Mouse (Mus musculus): ENCODE measurements around the gene Heyl. TPM values are rescaled to one million over a fixed set of nuclear protein-coding genes. Genes with fewer than 3 reads are reported as not detected.
A peak's percentile ranks its signal among the peaks of the same experiment; 100 is the strongest.
"Not testable (repeated sequence)": the region's sequence is repeated elsewhere in the genome, so short reads cannot be mapped to it uniquely, and the experiment has no call there.

Heyl gene
- polyA plus RNA-seq, 1 experiment from 2014 or later, result 34.9 TPM

DNA sequence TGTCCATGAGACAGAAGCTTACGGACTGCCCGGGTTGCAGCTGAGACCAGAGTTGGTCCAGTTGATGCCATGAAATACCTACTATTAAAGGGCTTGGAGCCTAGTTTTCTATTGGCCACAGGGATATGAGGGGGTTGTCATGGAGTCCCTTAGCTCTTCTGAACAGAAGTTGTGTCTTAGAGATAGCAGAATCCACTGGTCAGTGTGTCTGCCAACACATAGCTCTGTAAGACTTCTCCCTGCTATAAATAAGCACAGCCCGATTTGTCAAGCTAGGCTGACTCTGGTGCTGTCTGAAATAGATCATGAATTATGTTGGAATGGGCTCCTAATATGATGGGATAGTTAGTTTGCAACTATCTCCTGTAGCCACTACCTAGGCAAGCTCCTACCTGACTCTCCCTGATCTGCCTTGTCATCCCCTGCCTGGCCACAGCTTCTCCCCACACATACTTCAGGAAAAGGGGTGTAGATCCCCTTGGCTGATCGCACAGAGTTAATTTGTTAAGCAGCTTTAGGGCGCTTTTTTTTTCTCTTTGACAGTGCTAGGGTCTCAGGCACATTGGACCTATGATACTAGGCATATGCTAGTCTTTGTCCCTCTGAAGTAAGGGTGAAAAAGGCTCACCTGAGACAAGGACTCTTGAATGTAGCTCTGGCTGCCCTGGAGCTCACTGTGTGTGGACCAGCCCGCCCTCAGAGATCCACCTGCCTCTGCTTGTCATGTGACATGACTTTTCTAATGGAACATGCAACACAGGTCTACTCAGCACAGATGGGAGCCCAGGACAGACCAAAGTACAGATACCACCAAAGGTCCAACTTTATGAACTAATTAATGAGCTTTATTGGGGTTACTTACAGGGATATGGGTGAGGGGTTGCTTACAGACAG is 51.6 kb downstream of the Heyl start:
- Histone ChIP-seq H3K4me3 (ENCODE audit: low read depth, low read length) (peak overlapping the region; percentile 59), H3K27me3 (ENCODE audit: insufficient read depth, low read length) (no peaks in the 10 kb centered on the region), H3K4me1 (ENCODE audit: insufficient read depth) (peaks cover 9% of the 10 kb centered on the region), H3K9me3 (ENCODE audit: low read depth, low read length) (no peaks in the 10 kb centered on the region), H3K36me3 (ENCODE audit: insufficient read depth) (peaks cover 50% of the 10 kb centered on the region), H3K4me2 (peak overlapping the region; percentile 96), H3K9ac (peak overlapping the region; percentile 65), H3K27ac (ENCODE audit: low read depth) (0 out of 2 replicates have a peak overlapping the region, but pooled peaks have one; percentile 38)
- 64% methylated on average over 6 of the region's 6 CpGs for WGBS
- ATAC-seq (ENCODE audit: insufficient read depth) (no peak), DNase-seq (no peak)
- no peak for TF ChIP-seq CTCF (IDR thresholded peaks at IDR 0.05; ENCODE audit: low read depth)

DNA sequence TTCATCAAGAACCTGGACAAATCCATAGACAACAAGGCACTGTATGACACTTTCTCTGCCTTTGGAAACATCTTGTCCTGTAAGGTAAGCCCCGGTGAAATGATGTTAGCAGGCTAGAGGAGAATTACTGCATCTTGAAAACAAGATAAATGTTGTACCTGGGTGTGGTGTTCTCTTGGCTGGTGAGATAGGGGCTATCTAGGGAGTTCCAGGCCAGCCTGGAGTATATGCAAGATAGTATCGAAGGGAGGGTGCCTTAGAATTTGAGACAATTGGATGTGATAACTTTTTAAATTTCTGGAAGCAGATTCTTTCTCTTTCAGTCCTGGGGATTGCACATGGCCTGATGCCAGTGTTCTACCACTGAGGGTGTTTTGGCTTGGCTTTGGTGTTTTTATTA is 53.4 kb downstream of the Heyl start:
- Histone ChIP-seq H3K36me3 (ENCODE audit: insufficient read depth) (peaks cover 67% of the 10 kb centered on the region), H3K27me3 (ENCODE audit: insufficient read depth, low read length) (no peaks in the 10 kb centered on the region), H3K27ac (ENCODE audit: low read depth) (no peak overlapping the region), H3K4me3 (ENCODE audit: low read depth, low read length) (no peak overlapping the region), H3K4me1 (ENCODE audit: insufficient read depth) (peaks cover 9% of the 10 kb centered on the region), H3K9me3 (ENCODE audit: low read depth, low read length) (no peaks in the 10 kb centered on the region), H3K9ac (no peak overlapping the region), H3K4me2 (peak overlapping the region; percentile 96; the same call in 1 of the 2 replicates)
- no peak for DNase-seq
- WGBS, result 91% methylated on average over 2 of the region's 2 CpGs
- no peak for ATAC-seq (ENCODE audit: insufficient read depth)
- TF ChIP-seq CTCF (IDR thresholded peaks at IDR 0.05; ENCODE audit: low read depth), result no peak

DNA sequence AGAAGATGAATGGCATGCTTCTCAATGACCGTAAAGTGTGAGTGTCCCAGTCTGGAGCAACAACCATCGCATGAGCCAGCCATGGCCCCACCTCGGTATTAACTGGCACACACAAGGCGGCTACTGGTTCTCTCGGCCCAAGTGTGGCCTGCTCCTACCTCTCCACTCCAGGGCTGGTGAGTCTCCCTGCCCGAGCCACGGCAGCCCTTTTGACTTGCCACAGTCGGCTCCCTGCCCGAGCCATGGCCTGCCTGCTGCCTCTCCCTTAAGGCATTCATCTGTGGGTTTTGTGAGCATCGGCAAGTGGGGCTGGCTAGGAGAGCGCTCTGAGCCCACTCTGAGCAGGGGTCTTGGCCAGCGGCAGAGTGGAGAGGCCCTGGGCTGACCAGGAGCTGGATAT is 55.7 kb downstream of the Heyl start:
- Histone ChIP-seq H3K27ac (ENCODE audit: low read depth) (no peak overlapping the region), H3K4me1 (ENCODE audit: insufficient read depth) (peaks cover 9% of the 10 kb centered on the region), H3K36me3 (ENCODE audit: insufficient read depth) (peaks cover 90% of the 10 kb centered on the region), H3K9me3 (ENCODE audit: low read depth, low read length) (no peaks in the 10 kb centered on the region), H3K9ac (no peak overlapping the region), H3K27me3 (ENCODE audit: insufficient read depth, low read length) (no peaks in the 10 kb centered on the region), H3K4me2 (no peak overlapping the region), H3K4me3 (ENCODE audit: low read depth, low read length) (no peak overlapping the region)
- DNase-seq (no peak), ATAC-seq (ENCODE audit: insufficient read depth) (no peak)
- WGBS, result 88% methylated on average over 12 of the region's 12 CpGs
- TF ChIP-seq CTCF (IDR thresholded peaks at IDR 0.05; ENCODE audit: low read depth), result no peak

DNA sequence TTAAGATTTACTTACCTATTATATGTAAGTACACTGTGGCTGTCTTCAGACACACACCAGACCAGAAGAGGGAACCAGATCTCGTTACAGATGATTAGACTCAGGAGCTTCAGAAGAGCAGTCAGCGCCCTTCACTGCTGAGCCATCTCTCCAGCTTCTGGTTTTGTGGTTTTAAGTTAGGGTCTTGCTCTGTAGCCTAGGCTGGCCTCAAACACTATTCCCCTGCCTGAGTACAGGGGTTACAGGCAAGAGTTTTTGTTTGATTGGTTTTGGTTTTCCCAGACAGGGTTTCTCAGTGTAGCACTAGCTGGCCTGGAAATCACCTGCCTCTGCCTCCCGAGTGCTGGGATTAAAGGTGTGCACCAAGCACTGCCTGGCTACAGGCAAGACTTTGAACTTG is 59.0 kb downstream of the Heyl start:
- H3K27ac ChIP-seq (ENCODE audit: low read depth), result no peak overlapping the region
- ATAC-seq (ENCODE audit: insufficient read depth), result no peak
- H3K4me3 ChIP-seq (ENCODE audit: low read depth, low read length), result no peak overlapping the region
- H3K4me1 ChIP-seq (ENCODE audit: insufficient read depth), result no peaks in the 10 kb centered on the region
- no peak for TF ChIP-seq CTCF (IDR thresholded peaks at IDR 0.05; ENCODE audit: low read depth)
- peaks cover 99% of the 10 kb centered on the region for H3K36me3 ChIP-seq (ENCODE audit: insufficient read depth)
- H3K27me3 ChIP-seq (ENCODE audit: insufficient read depth, low read length), result no peaks in the 10 kb centered on the region
- no peak overlapping the region for H3K4me2 ChIP-seq
- 81% methylated on average over 3 of the region's 3 CpGs for WGBS
- no peak overlapping the region for H3K9ac ChIP-seq
- H3K9me3 ChIP-seq (ENCODE audit: low read depth, low read length), result no peaks in the 10 kb centered on the region
- no peak for DNase-seq

DNA sequence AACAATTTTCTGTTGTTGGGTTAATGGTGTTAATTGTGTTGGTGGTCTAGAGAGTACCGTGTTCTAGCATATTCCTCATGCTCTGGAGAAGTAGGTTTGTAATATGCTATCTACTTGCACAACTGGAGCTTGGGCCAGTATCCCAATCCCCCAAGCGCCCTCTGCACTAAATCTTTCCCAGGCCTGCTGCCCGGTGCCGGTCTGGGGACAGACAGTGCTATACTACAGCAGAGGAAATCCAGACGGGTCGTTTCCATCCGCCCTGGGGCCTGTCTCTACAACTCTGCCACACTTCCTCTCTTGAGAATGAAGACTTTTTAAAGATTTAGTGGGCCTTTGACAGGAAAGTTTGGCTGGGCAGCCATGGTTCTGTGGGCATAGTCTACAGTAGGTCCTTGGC is 59.6 kb downstream of the Heyl start:
- no peak for DNase-seq
- WGBS, result 89% methylated on average over 7 of the region's 7 CpGs

DNA sequence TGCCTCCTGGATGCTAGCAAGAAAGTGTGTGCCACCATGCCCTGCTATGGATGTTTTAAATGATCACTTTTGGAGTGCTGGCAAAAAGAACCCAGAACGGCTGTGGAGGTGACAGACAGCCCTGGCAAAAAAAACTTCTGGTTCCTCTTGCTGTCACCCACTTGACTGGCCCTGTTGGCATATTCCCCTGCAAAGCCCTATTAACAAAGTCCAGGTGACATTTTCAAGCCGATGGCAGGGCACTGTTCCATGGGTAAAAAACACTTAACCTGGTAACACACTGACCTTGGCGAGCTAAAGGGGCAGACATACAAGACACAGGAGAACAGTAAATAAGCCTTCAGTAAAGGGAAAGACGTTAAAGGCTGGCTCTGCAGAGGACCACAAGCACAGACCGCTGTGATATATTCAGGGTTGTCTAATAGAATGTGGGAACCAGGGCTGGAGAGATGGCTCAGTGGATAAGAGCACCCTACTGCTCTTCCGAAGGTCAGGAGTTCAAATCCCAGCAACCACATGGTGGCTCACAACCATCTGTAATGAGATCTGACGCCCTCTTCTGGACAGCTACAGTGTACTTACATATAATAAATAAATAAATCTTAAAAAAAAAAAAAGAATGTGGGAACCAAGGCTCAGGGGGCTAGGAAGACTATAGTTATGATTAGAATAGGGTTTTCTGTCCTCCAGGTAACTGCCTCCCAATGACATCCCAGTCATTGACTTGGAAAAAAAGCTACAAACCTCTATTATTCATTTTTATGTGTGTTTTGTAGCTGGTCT is 60.5 kb downstream of the Heyl start:
- DNase-seq, result no peak

More for the DNA sequence above, 59.6 kb downstream of the Heyl start:
- H3K27me3 ChIP-seq (ENCODE audit: insufficient read depth, low read length), result no peaks in the 10 kb centered on the region
- H3K4me3 ChIP-seq (ENCODE audit: low read depth, low read length), result no peak overlapping the region
- H3K4me2 ChIP-seq, result no peak overlapping the region
- no peak for ATAC-seq (ENCODE audit: insufficient read depth)
- no peaks in the 10 kb centered on the region for H3K9me3 ChIP-seq (ENCODE audit: low read depth, low read length)
- TF ChIP-seq CTCF (IDR thresholded peaks at IDR 0.05; ENCODE audit: low read depth), result no peak
- H3K4me1 ChIP-seq (ENCODE audit: insufficient read depth), result no peaks in the 10 kb centered on the region
- no peak overlapping the region for H3K9ac ChIP-seq
- H3K36me3 ChIP-seq (ENCODE audit: insufficient read depth), result peaks cover 98% of the 10 kb centered on the region
- H3K27ac ChIP-seq (ENCODE audit: low read depth), result no peak overlapping the region

DNA sequence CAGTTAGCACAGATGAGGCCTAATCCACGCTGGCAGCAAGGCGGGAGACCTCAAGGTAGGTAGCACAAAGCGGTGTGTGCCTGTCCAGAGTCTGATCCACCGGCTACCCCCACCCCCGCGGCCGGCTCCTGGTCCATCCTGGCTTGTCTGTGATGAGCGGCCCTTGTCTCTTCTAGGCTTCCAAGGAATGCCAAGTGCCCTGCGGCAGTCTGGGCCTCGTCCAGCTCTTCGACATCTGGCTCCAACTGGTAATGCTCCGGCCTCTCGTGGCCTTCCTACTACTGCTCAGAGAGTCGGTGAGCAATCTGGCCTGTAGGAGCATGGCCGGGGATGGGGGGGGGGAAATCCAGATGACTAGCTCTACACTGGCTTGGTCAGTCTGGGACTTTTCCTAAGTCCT is 61.7 kb downstream of the Heyl start:
- not testable (repeated sequence) for H3K9ac ChIP-seq; H3K4me2 ChIP-seq; H3K4me3 ChIP-seq (ENCODE audit: low read depth, low read length); DNase-seq; H3K9me3 ChIP-seq (ENCODE audit: low read depth, low read length); H3K27ac ChIP-seq (ENCODE audit: low read depth); H3K27me3 ChIP-seq (ENCODE audit: insufficient read depth, low read length); ATAC-seq (ENCODE audit: insufficient read depth); H3K4me1 ChIP-seq (ENCODE audit: insufficient read depth)
- WGBS, result 85% methylated on average over 15 of the region's 15 CpGs
- peaks cover 95% of the 10 kb centered on the region for H3K36me3 ChIP-seq (ENCODE audit: insufficient read depth)

More for the DNA sequence above, 60.5 kb downstream of the Heyl start:
- TF ChIP-seq CTCF (IDR thresholded peaks at IDR 0.05; ENCODE audit: low read depth), result no peak
- Histone ChIP-seq H3K9me3 (ENCODE audit: low read depth, low read length) (no peaks in the 10 kb centered on the region), H3K27me3 (ENCODE audit: insufficient read depth, low read length) (no peaks in the 10 kb centered on the region), H3K27ac (ENCODE audit: low read depth) (no peak overlapping the region), H3K9ac (no peak overlapping the region), H3K4me2 (no peak overlapping the region), H3K36me3 (ENCODE audit: insufficient read depth) (peaks cover 95% of the 10 kb centered on the region), H3K4me3 (ENCODE audit: low read depth, low read length) (no peak overlapping the region), H3K4me1 (ENCODE audit: insufficient read depth) (no peaks in the 10 kb centered on the region)
- ATAC-seq (ENCODE audit: insufficient read depth), result no peak
- WGBS, result 67% methylated on average over 7 of the region's 7 CpGs

All from lung, embryonic 14.5 days (tissue).